Mouse (Mus musculus) forebrain, embryonic 13.5 days (tissue): ENCODE results near the gene Tm2d3. TPM values are rescaled to one million over a fixed set of nuclear protein-coding genes. Genes with fewer than 3 reads are reported as not detected.

Source experiments
- ATAC-seq: fragments of 200-750 bp; cut with Nextera tagmentation; 2 replicates; pipeline ENCODE4 v1.8.0; 2017
- H3K27ac ChIP-seq: fragments of 300-500 bp; sonication (generic); 2 replicates; pipeline ENCODE4 v1.5.1; 2015; ENCODE audit warnings: inconsistent platforms, mild to moderate bottlenecking, moderate library complexity
- H3K27me3 ChIP-seq: fragments of 300-500 bp; sonication (generic); 2 replicates; pipeline ENCODE4 v1.6.1; 2015; ENCODE audit warnings: mild to moderate bottlenecking, inconsistent platforms
- H3K36me3 ChIP-seq: fragments of 300-500 bp; sonication (generic); 2 replicates; pipeline ENCODE4 v1.6.1; 2015; ENCODE audit warnings: mild to moderate bottlenecking, inconsistent platforms; ENCODE audit not compliant: poor library complexity, severe bottlenecking
- H3K4me1 ChIP-seq: fragments of 300-500 bp; sonication (generic); 2 replicates; pipeline ENCODE4 v1.6.1; 2015; ENCODE audit warnings: inconsistent platforms
- H3K4me2 ChIP-seq: fragments of 300-500 bp; sonication (generic); 2 replicates; pipeline ENCODE4 v1.6.1; 2015; ENCODE audit warnings: inconsistent platforms, mild to moderate bottlenecking, moderate library complexity
- H3K4me3 ChIP-seq: fragments of 300-500 bp; sonication (generic); 2 replicates; pipeline ENCODE4 v1.5.1; 2015; ENCODE audit warnings: mild to moderate bottlenecking, inconsistent platforms
- H3K9ac ChIP-seq: fragments of 300-500 bp; sonication (generic); 2 replicates; pipeline ENCODE4 v1.6.1; 2015; ENCODE audit warnings: mild to moderate bottlenecking, inconsistent platforms
- H3K9me3 ChIP-seq: fragments of 300-500 bp; sonication (generic); replicated peaks from 2 replicates; pipeline ENCODE4 v1.6.1; 2016; ENCODE audit warnings: inconsistent platforms
- WGBS: fragments of 180-500 bp; shearing (Covaris S2); methylation state at CpG from one replicate; pipeline ENCODE4 v1.1.7; 2015; 5-methylcytosine and 5-hydroxymethylcytosine counted together
- polyA plus RNA-seq: library from polyadenylated mRNA; unstranded; fragments of >200 nt; fragmentation: Nextera tagmentation; extraction: Ambion mirVana; gene quantifications from 2 replicates; pipeline ENCODE4 v1.2.1, GENCODE M21; 2015

Gene Tm2d3
- polyA plus RNA-seq, 1 experiment from 2014 or later: 84.7 TPM

- WGBS: 77% methylated on average over 7 of the region's 7 CpGs
- no peak overlapping the region for H3K4me2 ChIP-seq
- no peak overlapping the region for H3K9ac ChIP-seq
- no peak overlapping the region for H3K27ac ChIP-seq
- no peak overlapping the region for H3K4me3 ChIP-seq
- no peaks in the 10 kb centered on the region for H3K9me3 ChIP-seq
- peaks cover 22% of the 10 kb centered on the region for H3K36me3 ChIP-seq
- no peak for ATAC-seq
- no peaks in the 10 kb centered on the region for H3K4me1 ChIP-seq
- no peaks in the 10 kb centered on the region for H3K27me3 ChIP-seq
These were observed 11.9 kb upstream of the Tm2d3 start for GRCm38 (mm10) chr7:65678900-65679595.

- H3K4me2 ChIP-seq: no peak overlapping the region
- peaks cover 13% of the 10 kb centered on the region; the same call in 1 of the 2 replicates for H3K36me3 ChIP-seq
- no peak overlapping the region for H3K4me3 ChIP-seq
- no peak overlapping the region for H3K27ac ChIP-seq
- H3K9ac ChIP-seq: no peak overlapping the region
- H3K4me1 ChIP-seq: no peaks in the 10 kb centered on the region
- WGBS: 80% methylated on average over 5 of the region's 5 CpGs
- H3K9me3 ChIP-seq: no peaks in the 10 kb centered on the region
- ATAC-seq: no peak
- no peaks in the 10 kb centered on the region for H3K27me3 ChIP-seq
These were observed 9.8 kb upstream of the Tm2d3 start for GRCm38 (mm10) chr7:65681166-65681565.

GRCm38 (mm10) chr7:65684256-65684835 is 6.6 kb upstream of the Tm2d3 start:
- 58% methylated on average over 7 of the region's 7 CpGs for WGBS
- H3K27ac ChIP-seq: no peak overlapping the region
- no peak overlapping the region for H3K4me2 ChIP-seq
- no peak for ATAC-seq
- no peak overlapping the region for H3K9ac ChIP-seq
- H3K4me1 ChIP-seq: no peaks in the 10 kb centered on the region
- peaks cover 16% of the 10 kb centered on the region for H3K36me3 ChIP-seq
- H3K9me3 ChIP-seq: no peaks in the 10 kb centered on the region
- H3K4me3 ChIP-seq: no peak overlapping the region
- H3K27me3 ChIP-seq: no peaks in the 10 kb centered on the region

GRCm38 (mm10) chr7:65686664-65687063 is 4.3 kb upstream of the Tm2d3 start:
- no peak overlapping the region for H3K4me3 ChIP-seq
- peaks cover 18% of the 10 kb centered on the region for H3K36me3 ChIP-seq
- no peak for ATAC-seq
- H3K4me1 ChIP-seq: no peaks in the 10 kb centered on the region
- H3K9me3 ChIP-seq: no peaks in the 10 kb centered on the region
- H3K27ac ChIP-seq: no peak overlapping the region
- no peak overlapping the region for H3K9ac ChIP-seq
- no peak overlapping the region for H3K4me2 ChIP-seq
- no peaks in the 10 kb centered on the region for H3K27me3 ChIP-seq
- 90% methylated on average over 9 of the region's 9 CpGs for WGBS

GRCm38 (mm10) chr7:65691929-65692605 is 1.1 kb downstream of the Tm2d3 start:
- ATAC-seq: no peak
- Histone ChIP-seq H3K9me3 (no peaks in the 10 kb centered on the region), H3K36me3 (peaks cover 30% of the 10 kb centered on the region), H3K4me3 (no peak overlapping the region), H3K4me2 (no peak overlapping the region), H3K27me3 (no peaks in the 10 kb centered on the region), H3K27ac (no peak overlapping the region), H3K4me1 (peaks cover 20% of the 10 kb centered on the region), H3K9ac (no peak overlapping the region)
- 82% methylated on average over 8 of the region's 8 CpGs for WGBS

- Histone ChIP-seq H3K4me2 (peak overlapping the region; percentile 78), H3K4me1 (peaks cover 20% of the 10 kb centered on the region), H3K27ac (peak overlapping the region; percentile 55; the same call in 1 of the 2 replicates), H3K36me3 (peaks cover 30% of the 10 kb centered on the region), H3K9ac (peak overlapping the region; percentile 83), H3K4me3 (peak overlapping the region; percentile 68), H3K9me3 (no peaks in the 10 kb centered on the region), H3K27me3 (no peaks in the 10 kb centered on the region)
- 3% methylated on average over 10 of the region's 10 CpGs for WGBS
- ATAC-seq: no peak
These were observed 1.9 kb downstream of the Tm2d3 start for GRCm38 (mm10) chr7:65692883-65693282.

- peak; percentile 98 for ATAC-seq
- Histone ChIP-seq H3K27me3 (no peaks in the 10 kb centered on the region), H3K9ac (peak overlapping the region; percentile 83), H3K9me3 (no peaks in the 10 kb centered on the region), H3K4me3 (peak overlapping the region; percentile 68), H3K4me1 (peaks cover 20% of the 10 kb centered on the region), H3K4me2 (peak overlapping the region; percentile 78), H3K36me3 (peaks cover 34% of the 10 kb centered on the region), H3K27ac (peak overlapping the region; percentile 55; the same call in 1 of the 2 replicates)
- under 1% methylated on average over 49 of the region's 52 CpGs for WGBS
These were observed 2.4 kb downstream of the Tm2d3 start for GRCm38 (mm10) chr7:65693301-65693821.

GRCm38 (mm10) chr7:65696450-65696849 is 5.5 kb downstream of the Tm2d3 start:
- H3K36me3 ChIP-seq: peaks cover 62% of the 10 kb centered on the region
- ATAC-seq: no peak
- WGBS: 62% methylated on average over 2 of the region's 2 CpGs
- no peaks in the 10 kb centered on the region for H3K9me3 ChIP-seq
- H3K27me3 ChIP-seq: no peaks in the 10 kb centered on the region
- no peak overlapping the region for H3K27ac ChIP-seq
- no peak overlapping the region for H3K9ac ChIP-seq
- H3K4me2 ChIP-seq: no peak overlapping the region
- peaks cover 20% of the 10 kb centered on the region for H3K4me1 ChIP-seq
- no peak overlapping the region for H3K4me3 ChIP-seq

GRCm38 (mm10) chr7:65702076-65702475 is 11.1 kb downstream of the Tm2d3 start:
- Histone ChIP-seq H3K27me3 (no peaks in the 10 kb centered on the region), H3K27ac (no peak overlapping the region), H3K4me2 (no peak overlapping the region), H3K9me3 (no peaks in the 10 kb centered on the region), H3K4me1 (no peaks in the 10 kb centered on the region), H3K9ac (no peak overlapping the region), H3K4me3 (no peak overlapping the region), H3K36me3 (peaks cover 59% of the 10 kb centered on the region)
- WGBS: 91% methylated on average over 7 of the region's 7 CpGs
- ATAC-seq: no peak

GRCm38 (mm10) chr7:65704818-65705242 is 13.9 kb downstream of the Tm2d3 start:
- Histone ChIP-seq H3K27ac (no peak overlapping the region), H3K4me1 (no peaks in the 10 kb centered on the region), H3K9me3 (no peaks in the 10 kb centered on the region), H3K36me3 (peaks cover 33% of the 10 kb centered on the region), H3K9ac (no peak overlapping the region), H3K27me3 (no peaks in the 10 kb centered on the region), H3K4me3 (no peak overlapping the region), H3K4me2 (peak overlapping the region; percentile 38)
- WGBS: 12% methylated on average over 10 of the region's 10 CpGs
- peak; percentile 68 for ATAC-seq

- Histone ChIP-seq H3K4me1 (no peaks in the 10 kb centered on the region), H3K9me3 (no peaks in the 10 kb centered on the region), H3K4me3 (no peak overlapping the region), H3K36me3 (no peaks in the 10 kb centered on the region), H3K27ac (no peak overlapping the region), H3K9ac (no peak overlapping the region), H3K4me2 (no peak overlapping the region), H3K27me3 (no peaks in the 10 kb centered on the region)
- WGBS: 89% methylated on average over 1 of the region's 1 CpGs
- ATAC-seq: no peak
These were observed 17.5 kb downstream of the Tm2d3 start for GRCm38 (mm10) chr7:65708506-65708905.

- no peaks in the 10 kb centered on the region for H3K4me1 ChIP-seq
- ATAC-seq: no peak
- 74% methylated on average over 3 of the region's 3 CpGs for WGBS
- no peaks in the 10 kb centered on the region for H3K9me3 ChIP-seq
- no peak overlapping the region for H3K9ac ChIP-seq
- H3K4me3 ChIP-seq: no peak overlapping the region
- H3K27me3 ChIP-seq: no peaks in the 10 kb centered on the region
- H3K27ac ChIP-seq: no peak overlapping the region
- no peaks in the 10 kb centered on the region for H3K36me3 ChIP-seq
- no peak overlapping the region for H3K4me2 ChIP-seq
These were observed 19.3 kb downstream of the Tm2d3 start for GRCm38 (mm10) chr7:65710301-65710700.
